Mouse (Mus musculus) MEL (cell line): Measurements from ENCODE around the gene Ankrd54.

ENCODE experiments used
- CTCF ChIP-seq, 3 experiments: IDR thresholded peaks in 2 of 3; conservative IDR thresholded peaks in 1 of 3; 2 replicates each; pipeline ENCODE4 v1.5.1; 2011 to 2012; ENCODE audit warnings: low read length in 3 of 3, low read depth in 2 of 3, mild to moderate bottlenecking in 2 of 3, improper control_type of control experiment in 1 of 3, inconsistent platforms in 1 of 3, mixed read lengths in 1 of 3, moderate library complexity in 1 of 3; ENCODE audit not compliant: control insufficient read depth in 1 of 3, insufficient read depth in 1 of 3, poor library complexity in 1 of 3, severe bottlenecking in 1 of 3
- NRF1 ChIP-seq: IDR thresholded peaks from 2 replicates; pipeline ENCODE4 v1.6.1; 2014; ENCODE audit warnings: low read depth, mild to moderate bottlenecking, inconsistent platforms, low read length, improper control_type of control experiment, moderate library complexity; ENCODE audit not compliant: poor library complexity, insufficient read depth, severe bottlenecking
- SIN3A ChIP-seq: IDR thresholded peaks from 2 replicates; pipeline ENCODE4 v1.6.1; 2012; ENCODE audit warnings: low read length, improper control_type of control experiment, inconsistent platforms
- TBP ChIP-seq: IDR thresholded peaks from 2 replicates; pipeline ENCODE4 v1.8.0; 2011; ENCODE audit warnings: low read depth, low read length, improper control_type of control experiment
- TCF12 ChIP-seq: IDR thresholded peaks from 2 replicates; pipeline ENCODE4 v1.6.1; 2014; ENCODE audit warnings: low read depth, mild to moderate bottlenecking, inconsistent platforms, low read length, improper control_type of control experiment, moderate library complexity

GRCm38 (mm10) chr15:79100391-79100790, 37.7 kb upstream of the Ankrd54 start:
- TF ChIP-seq CTCF (IDR thresholded peaks at IDR 0.05 in 2 of 3, conservative IDR thresholded peaks at IDR 0.05 in 1 of 3; ENCODE audit: control insufficient read depth in 1 of 3, insufficient read depth in 1 of 3, low read depth in 2 of 3, low read length in 3 of 3, poor library complexity in 1 of 3, severe bottlenecking in 1 of 3): no peak
- no peak for TF ChIP-seq NRF1
- TF ChIP-seq TBP: no peak
- no peak for TF ChIP-seq TCF12
- no peak for TF ChIP-seq SIN3A
